Mouse (Mus musculus) limb, embryonic 11.5 days (tissue): ENCODE measurements at regions not wholly inside any gene's neighbourhood (a gene's known extent, or its start where the extent isn't known, plus 50 kb on each side); places are given as distances from the start of the nearest gene placed in this dataset.
A peak's percentile ranks its signal among the peaks of the same experiment; 100 is the strongest.

ENCODE experiments used
- ATAC-seq: fragments of 200-750 bp; cut with Nextera tagmentation; 2 replicates; pipeline ENCODE4 v1.8.0; 2017; ENCODE audit warnings: low read depth; ENCODE audit not compliant: insufficient number of reproducible peaks, low FRiP score, low TSS enrichment
- DNase-seq: peaks from one replicate; pipeline ENCODE4 v3.0.0-alpha.2; 2015; ENCODE audit warnings: low spot score
- H3K27ac ChIP-seq: fragments of 300-500 bp; sonication (generic); replicated peaks from 2 replicates; pipeline ENCODE4 v1.5.1; 2014; ENCODE audit warnings: low read depth, mild to moderate bottlenecking, low read length
- H3K27me3 ChIP-seq: fragments of 300-500 bp; sonication (generic); 2 replicates; pipeline ENCODE4 v1.6.1; 2014; ENCODE audit warnings: mild to moderate bottlenecking, low read length, mixed read lengths; ENCODE audit not compliant: control insufficient read depth, insufficient read depth
- H3K36me3 ChIP-seq: fragments of 300-500 bp; sonication (generic); 2 replicates; pipeline ENCODE4 v1.6.1; 2014; ENCODE audit warnings: mild to moderate bottlenecking, low read length, moderate library complexity, mixed read lengths; ENCODE audit not compliant: control insufficient read depth, insufficient read depth
- H3K4me1 ChIP-seq: fragments of 300-500 bp; sonication (generic); 2 replicates; pipeline ENCODE4 v1.6.1; 2014; ENCODE audit warnings: low read length, mixed read lengths; ENCODE audit not compliant: control insufficient read depth, insufficient read depth
- H3K4me2 ChIP-seq: fragments of 300-500 bp; sonication (generic); 2 replicates; pipeline ENCODE4 v1.6.1; 2014; ENCODE audit warnings: low read depth, mild to moderate bottlenecking, moderate library complexity; ENCODE audit not compliant: severe bottlenecking
- H3K4me3 ChIP-seq: fragments of 300-500 bp; sonication (generic); 2 replicates; pipeline ENCODE4 v1.5.1; 2014; ENCODE audit warnings: low read depth, low read length
- H3K9ac ChIP-seq: fragments of 300-500 bp; sonication (generic); 2 replicates; pipeline ENCODE4 v1.6.1; 2014; ENCODE audit warnings: mild to moderate bottlenecking, low read length
- H3K9me3 ChIP-seq: fragments of 300-500 bp; sonication (generic); 2 replicates; pipeline ENCODE4 v1.6.1; 2016; ENCODE audit warnings: low read length; ENCODE audit not compliant: control insufficient read depth
- WGBS: fragments of 180-500 bp; shearing (Covaris S2); extraction: QIAGEN DNeasy Blood & Tissue Kit; methylation state at CpG from one replicate; pipeline ENCODE4 v1.1.7; 2014; 5-methylcytosine and 5-hydroxymethylcytosine counted together

- H3K27ac ChIP-seq, result no peak overlapping the region
- H3K4me2 ChIP-seq, result no peak overlapping the region
- H3K36me3 ChIP-seq, result no peaks in the 10 kb centered on the region
- no peak for DNase-seq
- WGBS, result 73% methylated on average over 12 of the region's 12 CpGs
- H3K9me3 ChIP-seq, result no peaks in the 10 kb centered on the region
- H3K4me1 ChIP-seq, result no peaks in the 10 kb centered on the region
- H3K9ac ChIP-seq, result no peak overlapping the region
- H3K27me3 ChIP-seq, result no peaks in the 10 kb centered on the region
- H3K4me3 ChIP-seq, result no peak overlapping the region
- ATAC-seq, result no peak
Observed at GRCm38 (mm10) chr13:72266174-72266768, 302.7 kb upstream of the Irx1 start.

- no peaks in the 10 kb centered on the region for H3K36me3 ChIP-seq
- H3K4me1 ChIP-seq, result no peaks in the 10 kb centered on the region
- H3K27me3 ChIP-seq, result no peaks in the 10 kb centered on the region
- no peak for ATAC-seq
- 35% methylated on average over 2 of the region's 2 CpGs for WGBS
- H3K4me3 ChIP-seq, result no peak overlapping the region
- DNase-seq, result no peak
- H3K9ac ChIP-seq, result no peak overlapping the region
- H3K27ac ChIP-seq, result no peak overlapping the region
- no peak overlapping the region for H3K4me2 ChIP-seq
- H3K9me3 ChIP-seq, result no peaks in the 10 kb centered on the region
Observed at GRCm38 (mm10) chr13:72280343-72280742, 316.8 kb upstream of the Irx1 start.

- H3K4me1 ChIP-seq, result no peaks in the 10 kb centered on the region
- no peaks in the 10 kb centered on the region for H3K36me3 ChIP-seq
- H3K9me3 ChIP-seq, result no peaks in the 10 kb centered on the region
- H3K4me3 ChIP-seq, result no peak overlapping the region
- H3K27me3 ChIP-seq, result no peaks in the 10 kb centered on the region
- ATAC-seq (no peak), DNase-seq (no peak)
- no peak overlapping the region for H3K9ac ChIP-seq
- no peak overlapping the region for H3K4me2 ChIP-seq
- 91% methylated on average over 5 of the region's 5 CpGs for WGBS
- no peak overlapping the region for H3K27ac ChIP-seq
Observed at GRCm38 (mm10) chr13:72280871-72281270, 317.3 kb upstream of the Irx1 start.

GRCm38 (mm10) chr13:72282764-72283163 is 319.2 kb upstream of the Irx1 start:
- Histone ChIP-seq H3K9me3 (no peaks in the 10 kb centered on the region), H3K36me3 (no peaks in the 10 kb centered on the region), H3K4me3 (no peak overlapping the region), H3K27ac (no peak overlapping the region), H3K4me1 (no peaks in the 10 kb centered on the region), H3K4me2 (no peak overlapping the region), H3K27me3 (no peaks in the 10 kb centered on the region), H3K9ac (no peak overlapping the region)
- no peak for DNase-seq
- ATAC-seq, result no peak
- 90% methylated on average over 3 of the region's 3 CpGs for WGBS

GRCm38 (mm10) chr13:72283701-72284100 is 320.2 kb upstream of the Irx1 start:
- DNase-seq (no peak), ATAC-seq (no peak)
- no peaks in the 10 kb centered on the region for H3K4me1 ChIP-seq
- H3K4me2 ChIP-seq, result no peak overlapping the region
- no peak overlapping the region for H3K4me3 ChIP-seq
- H3K9ac ChIP-seq, result no peak overlapping the region
- no peaks in the 10 kb centered on the region for H3K36me3 ChIP-seq
- 54% methylated on average over 1 of the region's 1 CpGs for WGBS
- H3K9me3 ChIP-seq, result no peaks in the 10 kb centered on the region
- H3K27ac ChIP-seq, result no peak overlapping the region
- H3K27me3 ChIP-seq, result no peaks in the 10 kb centered on the region

GRCm38 (mm10) chr13:72286301-72286700 is 322.8 kb upstream of the Irx1 start:
- H3K9ac ChIP-seq, result no peak overlapping the region
- H3K4me1 ChIP-seq, result 0 out of 2 replicates have a peak, but pooled peaks cover 3% of the 10 kb centered on the region
- no peak overlapping the region for H3K4me2 ChIP-seq
- DNase-seq (no peak), ATAC-seq (no peak)
- over 99% methylated on average over 4 of the region's 4 CpGs for whole genome bisulfite sequencing
- peaks cover 5% of the 10 kb centered on the region; the same call in 1 of the 2 replicates for H3K27me3 ChIP-seq
- H3K4me3 ChIP-seq, result no peak overlapping the region
- H3K36me3 ChIP-seq, result no peaks in the 10 kb centered on the region
- H3K27ac ChIP-seq, result no peak overlapping the region
- H3K9me3 ChIP-seq, result no peaks in the 10 kb centered on the region

GRCm38 (mm10) chr13:72288381-72289092 is 325.0 kb upstream of the Irx1 start:
- Histone ChIP-seq H3K9ac (no peak overlapping the region), H3K4me2 (no peak overlapping the region), H3K27me3 (peaks cover 5% of the 10 kb centered on the region; the same call in 1 of the 2 replicates), H3K27ac (no peak overlapping the region), H3K4me1 (peaks cover 10% of the 10 kb centered on the region), H3K36me3 (no peaks in the 10 kb centered on the region), H3K4me3 (no peak overlapping the region), H3K9me3 (no peaks in the 10 kb centered on the region)
- DNase-seq (no peak), ATAC-seq (0 out of 2 replicates have a peak, but pooled peaks have one; percentile 52)
- 15% methylated on average over 13 of the region's 13 CpGs for WGBS

GRCm38 (mm10) chr13:72289093-72289501 is 325.6 kb upstream of the Irx1 start:
- Histone ChIP-seq H3K4me2 (no peak overlapping the region), H3K27ac (no peak overlapping the region), H3K4me1 (peaks cover 12% of the 10 kb centered on the region), H3K9ac (no peak overlapping the region), H3K27me3 (peaks cover 5% of the 10 kb centered on the region; the same call in 1 of the 2 replicates), H3K9me3 (no peaks in the 10 kb centered on the region), H3K4me3 (no peak overlapping the region), H3K36me3 (no peaks in the 10 kb centered on the region)
- DNase-seq, result peak; percentile 55
- ATAC-seq, result 0 out of 2 replicates have a peak, but pooled peaks have one; percentile 42
- 4% methylated on average over 10 of the region's 10 CpGs for WGBS
